Mouse (Mus musculus) lung, adult 10 weeks (tissue): ENCODE measurements around the gene Olfr1036. TPM values are rescaled to one million over a fixed set of nuclear protein-coding genes. Genes with fewer than 3 reads are reported as not detected.

Source experiments
- polyA plus RNA-seq: library from polyadenylated mRNA; stranded (reverse); fragments of 350-450 nt; fragmentation: Illumina TruSeq; extraction: RNeasy Lipid Tissue Mini Kit (QIAGEN cat#74804); gene quantifications from one replicate; pipeline ENCODE4 v1.2.3, GENCODE M21; 2014; ENCODE audit warnings: low read depth, low replicate concordance; ENCODE audit not compliant: insufficient read depth

Gene Olfr1036
- polyA plus RNA-seq = not detected

GRCm38 (mm10) chr2:86073692-86074091 lies at the start of gene Olfr1036:
Gene Olfr1036, plus strand, starts transcription at chr2:86073992.

GRCm38 (mm10) chr2:86045561-86045960 lies 28.2 kb upstream of the Olfr1036 start, which contains the start of gene Olfr1034:
Gene Olfr1034, plus strand, starts transcription at chr2:86045861.

GRCm38 (mm10) chr2:86087285-86087684 lies 13.5 kb downstream of the Olfr1036 start, which contains the start of gene Olfr1037:
Gene Olfr1037, minus strand, starts transcription at chr2:86087385.

Other genes with a start within 250 kb of the Olfr1036 start
- not detected for gene Olfr1019, start 228.5 kb upstream of the Olfr1036 start, polyA plus RNA-seq
- gene Olfr1020, start 227.0 kb upstream of the Olfr1036 start, polyA plus RNA-seq = not detected
- gene Olfr1022, start 205.4 kb upstream of the Olfr1036 start, polyA plus RNA-seq = not detected
- not detected for gene Olfr1023, start 188.4 kb upstream of the Olfr1036 start, polyA plus RNA-seq
- not detected for gene Olfr1024, start 168.9 kb upstream of the Olfr1036 start, polyA plus RNA-seq
- not detected for gene Olfr1025-ps1, start 158.8 kb upstream of the Olfr1036 start, polyA plus RNA-seq
- not detected for gene Olfr1026, start 152.4 kb upstream of the Olfr1036 start, polyA plus RNA-seq
- not detected for gene Olfr1028, start 123.6 kb upstream of the Olfr1036 start, polyA plus RNA-seq
- not detected for gene Olfr1029, start 100.1 kb upstream of the Olfr1036 start, polyA plus RNA-seq
- not detected for gene Olfr1030, start 94.7 kb upstream of the Olfr1036 start, polyA plus RNA-seq
- gene Olfr1031, start 83.7 kb upstream of the Olfr1036 start, polyA plus RNA-seq = not detected
- not detected for gene Olfr1032, start 68.5 kb upstream of the Olfr1036 start, polyA plus RNA-seq
- 3.4 TPM for gene Olfr1033, start 53.4 kb upstream of the Olfr1036 start, polyA plus RNA-seq
- gene Olfr1034, start 28.1 kb upstream of the Olfr1036 start, polyA plus RNA-seq = 0.06 TPM
- gene Olfr1037, start 13.4 kb downstream of the Olfr1036 start, polyA plus RNA-seq = not detected
- gene Olfr1039, start 61.9 kb downstream of the Olfr1036 start, polyA plus RNA-seq = not detected
- gene Olfr1040, start 72.7 kb downstream of the Olfr1036 start, polyA plus RNA-seq = not detected
- gene Olfr1042, start 87.8 kb downstream of the Olfr1036 start, polyA plus RNA-seq = not detected
- gene Olfr1043, start 93.5 kb downstream of the Olfr1036 start, polyA plus RNA-seq = not detected
- gene Olfr1044, start 103.8 kb downstream of the Olfr1036 start, polyA plus RNA-seq = not detected
- not detected for gene Olfr52, start 111.7 kb downstream of the Olfr1036 start, polyA plus RNA-seq
- gene Olfr1045, start 129.0 kb downstream of the Olfr1036 start, polyA plus RNA-seq = not detected
- not detected for gene Olfr1046, start 145.3 kb downstream of the Olfr1036 start, polyA plus RNA-seq
- not detected for gene Olfr1047, start 157.4 kb downstream of the Olfr1036 start, polyA plus RNA-seq
- gene Olfr1048, start 166.3 kb downstream of the Olfr1036 start, polyA plus RNA-seq = not detected
- gene Olfr1049, start 184.3 kb downstream of the Olfr1036 start, polyA plus RNA-seq = not detected
- not detected for gene Olfr1051, start 205.1 kb downstream of the Olfr1036 start, polyA plus RNA-seq
- not detected for gene Olfr1052, start 218.5 kb downstream of the Olfr1036 start, polyA plus RNA-seq
- gene Olfr1053, start 241.3 kb downstream of the Olfr1036 start, polyA plus RNA-seq = not detected